Mouse (Mus musculus): ENCODE measurements around the gene Sh3gl1.

Sh3gl1 gene

GRCm38 (mm10) chr17:55996007-55996406 lies 40.4 kb downstream of the Sh3gl1 start:
- no peak for DNase-seq (ENCODE audit: low spot score in 2 of 2)

- no peak for DNase-seq (ENCODE audit: low spot score in 2 of 2)
Measured at GRCm38 (mm10) chr17:55990278-55990898, 46.0 kb downstream of the Sh3gl1 start.

DNA sequence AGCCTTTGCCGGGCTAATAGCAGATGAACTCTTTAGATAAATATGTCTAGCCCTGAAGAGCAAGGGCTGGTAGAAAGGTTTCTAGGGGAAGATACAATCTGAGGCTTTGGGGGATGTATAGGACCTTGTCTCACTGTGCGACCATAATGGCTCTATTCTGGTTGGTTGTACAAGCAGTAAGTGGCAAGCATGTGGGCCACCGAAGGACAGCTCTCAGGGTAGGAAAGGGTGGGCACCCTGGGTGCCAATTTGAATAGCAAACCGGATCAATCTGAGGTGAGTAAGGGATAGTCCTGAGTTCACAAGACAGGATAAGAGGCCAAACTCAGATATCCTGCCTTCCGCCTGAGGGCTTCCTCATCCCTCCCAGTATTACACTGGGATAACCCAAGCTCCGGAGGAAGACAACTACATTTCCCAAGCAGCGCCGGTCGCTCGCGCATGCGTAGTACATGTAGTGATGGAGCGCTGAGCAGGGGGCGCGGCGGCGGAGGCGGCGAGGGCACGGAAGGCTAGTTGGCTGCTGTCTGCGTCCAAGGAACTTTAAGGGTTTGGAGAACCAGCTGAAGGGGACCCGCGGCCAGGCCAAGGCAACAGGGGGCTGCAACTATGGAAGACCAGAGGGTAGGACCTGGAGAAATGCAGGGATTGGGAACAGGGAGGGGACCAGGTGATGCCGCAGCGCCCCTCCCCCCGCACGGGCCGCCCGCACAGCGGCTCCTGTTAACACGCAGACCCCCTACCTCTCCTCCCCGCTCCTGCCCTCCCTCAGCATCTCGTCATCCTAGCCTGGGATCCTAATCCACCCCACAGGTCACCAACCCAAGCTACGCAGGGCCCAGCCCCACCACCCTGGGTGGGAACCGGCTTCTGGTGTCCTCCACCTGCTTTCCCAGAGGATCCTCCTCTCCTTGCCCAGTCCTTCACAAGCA lies 50.1 kb downstream of the Sh3gl1 start, which contains the start of gene Fsd1:
Gene Fsd1, plus strand, starts transcription at position 480 of the 932 bp plus-strand sequence.
- peak in 1 of 2 experiments; percentile 41 for DNase-seq (ENCODE audit: low spot score in 2 of 2)

DNA sequence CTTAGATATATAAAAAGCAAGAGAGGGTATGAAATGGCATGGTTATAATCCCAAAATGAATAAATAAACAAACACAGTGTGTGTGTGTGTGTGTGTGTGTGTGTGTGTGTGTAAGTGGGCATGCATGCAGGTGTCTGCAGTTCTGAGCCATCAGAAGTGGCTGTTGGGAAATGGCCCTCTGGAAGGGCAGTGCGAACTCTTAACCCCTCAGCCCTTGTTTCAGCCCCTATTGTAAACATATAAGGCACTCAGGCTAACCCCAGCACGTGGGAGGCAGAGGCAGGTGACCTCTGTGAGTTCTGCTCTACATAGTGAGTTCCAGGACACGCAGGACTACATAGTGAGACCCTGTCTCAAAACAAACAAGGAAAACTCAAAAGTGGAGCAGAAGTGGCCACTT lies 59.1 kb downstream of the Sh3gl1 start:
- no peak for DNase-seq (ENCODE audit: low spot score in 2 of 2)

- DNase-seq (ENCODE audit: low spot score in 2 of 2): peak; percentile 60 to 74
Measured at GRCm38 (mm10) chr17:55976255-55976862, 60.1 kb downstream of the Sh3gl1 start.

DNA sequence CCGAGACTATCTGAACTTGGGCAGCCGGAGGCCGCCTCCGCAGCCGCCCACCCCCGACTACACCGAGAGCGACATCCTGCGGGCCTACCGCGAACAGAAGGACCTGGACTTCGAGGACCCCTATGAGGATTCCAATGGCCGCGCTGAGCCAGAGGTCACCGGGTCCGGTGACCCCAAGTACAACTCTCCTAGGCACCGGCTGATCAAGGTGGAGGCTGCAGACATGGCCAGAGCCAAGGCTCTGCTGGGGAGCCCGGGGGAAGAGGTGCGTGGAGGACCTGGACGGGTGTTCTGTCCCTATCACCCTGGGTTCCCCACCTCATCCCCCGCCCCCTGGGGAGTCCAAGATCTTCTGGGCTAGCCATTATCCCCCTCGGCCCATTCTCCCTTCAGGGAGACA lies 65.0 kb downstream of the Sh3gl1 start:
- no peak for DNase-seq (ENCODE audit: low spot score in 2 of 2)

GRCm38 (mm10) chr17:55969966-55970891 lies 66.2 kb downstream of the Sh3gl1 start, which contains the start of gene Shd:
TSS of gene Shd (plus strand) at chr17:55970467.
- DNase-seq (ENCODE audit: low spot score in 2 of 2): no peak

DNA sequence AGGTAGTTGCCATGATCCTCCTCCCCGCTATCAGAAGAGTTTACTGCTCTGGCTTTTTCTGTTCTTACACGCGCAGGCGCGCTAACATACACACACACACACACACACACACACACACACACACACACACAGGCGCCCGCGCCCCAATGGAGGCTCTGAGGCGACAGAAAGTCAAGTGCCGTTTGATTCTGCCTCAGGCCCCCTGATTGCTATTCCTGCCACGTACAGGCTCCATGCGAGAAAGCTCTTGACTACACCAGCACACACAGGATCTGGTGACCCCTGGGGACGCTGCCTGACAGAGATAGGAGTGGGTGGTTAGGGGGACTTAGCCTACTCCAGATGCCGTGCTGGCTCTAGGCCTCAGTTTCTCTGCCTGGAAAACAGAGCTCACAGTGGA lies 66.9 kb downstream of the Sh3gl1 start:
- DNase-seq (ENCODE audit: low spot score in 2 of 2): no peak

DNA sequence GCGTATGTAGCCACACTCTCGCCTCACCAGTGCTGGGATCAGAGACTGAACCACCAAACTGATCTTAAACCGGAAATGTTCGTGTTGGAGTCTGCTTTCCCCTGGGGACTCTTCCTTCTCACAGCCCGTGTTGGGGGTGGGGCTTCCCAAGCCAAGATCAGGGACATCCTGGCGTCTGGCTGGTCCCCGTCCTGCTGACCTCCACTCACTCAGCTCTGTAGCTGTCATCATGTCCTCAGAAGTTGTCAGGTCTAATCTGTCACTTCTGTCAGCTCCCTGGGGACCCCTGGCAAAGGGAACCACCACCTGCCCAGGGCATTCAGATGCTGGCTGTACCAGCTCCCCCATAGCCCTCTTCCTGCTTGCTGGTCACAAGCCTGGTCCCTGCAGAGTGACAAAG lies 68.2 kb downstream of the Sh3gl1 start:
- no peak for DNase-seq (ENCODE audit: low spot score in 2 of 2)

DNA sequence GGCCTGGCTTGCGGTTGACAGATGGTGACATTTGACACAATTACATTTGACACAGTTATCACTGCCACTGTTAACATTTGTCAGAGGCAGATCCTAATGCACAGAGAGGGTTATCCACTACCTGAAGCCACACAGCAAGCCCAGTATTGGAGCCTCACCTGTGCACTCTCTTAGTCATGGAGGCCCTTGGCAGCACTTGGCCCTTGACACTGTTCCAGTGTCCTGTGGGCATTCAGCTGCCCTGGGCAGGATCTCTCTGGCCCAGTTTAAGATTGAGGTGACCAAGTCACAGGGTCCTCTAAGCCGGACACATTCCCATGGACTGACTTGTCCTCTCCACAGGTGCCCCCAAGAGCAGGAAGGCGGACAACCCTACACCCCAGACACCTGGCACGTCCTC lies 69.2 kb downstream of the Sh3gl1 start:
- DNase-seq (ENCODE audit: low spot score in 2 of 2): no peak
